Mouse (Mus musculus) liver, embryonic 15.5 days (tissue): ENCODE results near the gene Gm20695. TPM values are rescaled to one million over a fixed set of nuclear protein-coding genes. Genes with fewer than 3 reads are reported as not detected.

Experiments used
- ATAC-seq: fragments of 200-750 bp; cut with Nextera tagmentation; 2 replicates; pipeline ENCODE4 v1.8.0; 2017; ENCODE audit warnings: moderate number of reproducible peaks, mild to moderate bottlenecking, moderate library complexity; ENCODE audit not compliant: insufficient read depth
- H3K27ac ChIP-seq: fragments of 300-500 bp; sonication (generic); replicated peaks from 2 replicates; pipeline ENCODE4 v1.5.1; 2015; ENCODE audit warnings: mild to moderate bottlenecking, inconsistent platforms
- H3K27me3 ChIP-seq: fragments of 300-500 bp; sonication (generic); 2 replicates; pipeline ENCODE4 v1.6.1; 2015; ENCODE audit warnings: mild to moderate bottlenecking, inconsistent platforms
- H3K36me3 ChIP-seq: fragments of 300-500 bp; sonication (generic); replicated peaks from 2 replicates; pipeline ENCODE4 v1.6.1; 2015; ENCODE audit warnings: moderate library complexity, mild to moderate bottlenecking, inconsistent platforms
- H3K4me1 ChIP-seq: fragments of 300-500 bp; sonication (generic); replicated peaks from 2 replicates; pipeline ENCODE4 v1.6.1; 2015; ENCODE audit warnings: inconsistent platforms
- H3K4me2 ChIP-seq: fragments of 300-500 bp; sonication (generic); 2 replicates; pipeline ENCODE4 v1.6.1; 2015; ENCODE audit warnings: moderate library complexity, mild to moderate bottlenecking, inconsistent platforms
- H3K4me3 ChIP-seq: fragments of 300-500 bp; sonication (generic); replicated peaks from 2 replicates; pipeline ENCODE4 v1.5.1; 2015; ENCODE audit warnings: mild to moderate bottlenecking, inconsistent platforms
- H3K9ac ChIP-seq: fragments of 300-500 bp; sonication (generic); 2 replicates; pipeline ENCODE4 v1.6.1; 2015; ENCODE audit warnings: moderate library complexity, mild to moderate bottlenecking, inconsistent platforms
- H3K9me3 ChIP-seq: fragments of 300-500 bp; sonication (generic); replicated peaks from 2 replicates; pipeline ENCODE4 v1.6.1; 2016; ENCODE audit warnings: inconsistent platforms
- WGBS: fragments of 180-500 bp; shearing (Covaris S2); methylation state at CpG from one replicate; pipeline ENCODE4 v1.1.7; 2015; ENCODE audit warnings: mixed read lengths; ENCODE audit not compliant: insufficient replicate concordance; 5-methylcytosine and 5-hydroxymethylcytosine counted together
- polyA plus RNA-seq: library from polyadenylated mRNA; unstranded; fragments of >200 nt; fragmentation: Nextera tagmentation; extraction: Ambion mirVana; gene quantifications from 2 replicates; pipeline ENCODE4 v1.2.1, GENCODE M21; 2015

Gene Gm20695
- polyA plus RNA-seq, 1 experiment from 2014 or later = 0.46 TPM

DNA sequence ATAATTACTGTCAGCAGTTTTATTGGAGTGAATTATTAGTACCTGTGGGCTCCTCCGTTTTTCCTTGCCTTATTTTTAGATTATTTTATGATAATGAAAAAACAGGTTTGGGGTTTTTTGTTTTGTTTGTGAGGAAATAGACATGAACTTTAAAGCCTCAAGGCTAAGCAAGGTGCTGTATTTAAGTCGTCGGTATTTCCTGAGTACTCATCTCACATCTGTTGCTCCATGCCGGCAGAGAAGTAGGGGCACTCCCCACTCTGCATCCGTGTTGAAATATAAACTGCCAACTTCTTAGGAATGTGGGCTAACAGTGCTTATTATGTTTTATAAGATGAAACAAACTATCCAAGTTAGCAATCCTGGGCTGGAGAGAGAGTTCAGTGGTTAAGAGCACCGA, 11.6 kb downstream of the Gm20695 start:
- Histone ChIP-seq H3K4me3 (no peak overlapping the region), H3K27me3 (no peaks in the 10 kb centered on the region), H3K9me3 (no peaks in the 10 kb centered on the region), H3K9ac (no peak overlapping the region), H3K36me3 (peaks cover 46% of the 10 kb centered on the region), H3K4me2 (no peak overlapping the region), H3K4me1 (peaks cover 22% of the 10 kb centered on the region), H3K27ac (no peak overlapping the region)
- ATAC-seq = no peak
- WGBS = 70% methylated on average over 6 of the region's 6 CpGs

DNA sequence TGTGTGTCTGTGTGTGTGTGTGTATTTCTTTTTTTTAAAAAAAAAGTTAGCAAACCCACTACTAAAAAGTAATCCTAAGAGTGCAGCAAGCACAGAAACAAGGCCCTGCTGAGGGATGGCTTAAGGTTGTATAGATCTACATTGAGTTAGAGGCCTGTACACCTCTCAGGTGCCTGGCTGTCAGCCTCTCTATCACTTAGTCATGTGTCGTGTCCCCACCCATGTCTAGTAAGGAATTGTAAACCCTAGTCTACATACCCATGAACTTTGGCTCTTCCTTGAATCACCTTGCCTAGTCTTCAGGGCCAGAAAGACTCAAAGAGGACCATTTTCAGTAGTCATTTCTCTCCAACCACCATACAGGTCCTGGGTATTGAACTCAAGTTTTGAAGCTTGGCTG, 12.1 kb downstream of the Gm20695 start:
- H3K4me1 ChIP-seq = peaks cover 22% of the 10 kb centered on the region
- no peaks in the 10 kb centered on the region for H3K27me3 ChIP-seq
- peaks cover 51% of the 10 kb centered on the region for H3K36me3 ChIP-seq
- no peak overlapping the region for H3K9ac ChIP-seq
- no peak overlapping the region for H3K4me2 ChIP-seq
- H3K27ac ChIP-seq = no peak overlapping the region
- WGBS = 74% methylated on average over 1 of the region's 1 CpGs
- ATAC-seq = no peak
- no peak overlapping the region for H3K4me3 ChIP-seq
- H3K9me3 ChIP-seq = no peaks in the 10 kb centered on the region

DNA sequence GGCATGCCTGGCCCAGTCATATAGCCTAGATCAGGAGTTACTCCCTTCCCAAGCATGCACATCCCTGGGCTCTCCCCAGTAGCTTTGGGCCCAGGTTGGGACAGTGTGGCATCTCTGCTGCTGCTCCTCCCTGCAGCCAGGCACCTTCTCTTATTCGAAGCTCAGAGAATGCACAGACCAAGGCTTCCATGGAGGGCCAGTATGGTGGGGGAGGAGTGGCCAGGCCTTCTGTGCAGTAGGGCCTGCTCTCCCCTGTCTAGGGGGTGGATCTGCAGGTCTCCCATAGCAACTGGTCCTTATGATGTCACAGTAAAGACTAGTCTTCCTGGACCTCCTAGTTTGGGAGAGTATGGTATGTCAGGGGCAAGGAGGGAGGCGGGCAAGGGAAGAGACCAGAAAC, 23.0 kb downstream of the Gm20695 start:
- no peaks in the 10 kb centered on the region for H3K27me3 ChIP-seq
- WGBS = 63% methylated on average over 2 of the region's 2 CpGs
- H3K36me3 ChIP-seq = peaks cover 44% of the 10 kb centered on the region
- H3K27ac ChIP-seq = no peak overlapping the region
- no peaks in the 10 kb centered on the region for H3K9me3 ChIP-seq
- no peak overlapping the region for H3K4me2 ChIP-seq
- H3K9ac ChIP-seq = no peak overlapping the region
- no peak for ATAC-seq
- no peak overlapping the region for H3K4me3 ChIP-seq
- H3K4me1 ChIP-seq = peaks cover 24% of the 10 kb centered on the region

DNA sequence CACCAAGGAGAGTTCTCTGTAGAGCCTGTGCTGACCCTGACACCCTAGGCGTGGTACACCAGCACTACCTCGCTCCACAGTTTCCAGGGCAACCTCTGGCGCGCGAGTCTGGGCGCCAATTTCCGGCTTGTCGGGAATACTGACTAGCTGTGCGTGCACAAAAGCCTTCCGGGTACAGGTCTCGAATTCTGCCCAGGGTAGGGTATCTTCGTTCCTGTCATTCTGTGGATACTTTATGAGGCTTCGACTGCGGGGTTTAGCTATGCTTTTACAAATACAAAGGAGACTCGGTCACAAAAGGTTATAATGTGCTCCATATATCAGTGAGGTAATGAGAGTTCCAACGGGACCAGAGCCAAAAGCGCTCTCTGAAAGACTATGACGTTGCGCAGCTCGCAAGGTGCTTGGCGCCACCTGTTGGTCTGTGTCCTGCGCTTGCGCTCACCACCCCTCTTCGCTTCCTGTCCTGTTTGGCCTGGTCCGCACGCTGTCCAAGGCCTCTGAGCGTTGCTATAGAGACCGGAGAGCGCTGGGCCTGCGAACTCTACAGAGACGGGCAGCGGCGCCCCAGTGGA, 24.2 kb downstream of the Gm20695 start, which contains the start of the genes 1700037C18Rik and Cluap1:
Gene 1700037C18Rik (minus strand): TSS at position 153 of the 575 bp plus-strand sequence.
Gene Cluap1 (plus strand): TSS at position 265 of the 575 bp plus-strand sequence.
- Histone ChIP-seq H3K27ac (peak within 1 kb of the TSS; percentile 71), H3K4me3 (peak within 1 kb of the TSS; percentile 73), H3K9ac (peak within 1 kb of the TSS; percentile 79), H3K4me2 (peak within 1 kb of the TSS; percentile 95), H3K27me3 (no peaks in the 10 kb centered on the region), H3K36me3 (peaks cover 43% of the 10 kb centered on the region), H3K4me1 (peaks cover 24% of the 10 kb centered on the region), H3K9me3 (no peaks in the 10 kb centered on the region)
- ATAC-seq = peak; percentile 97
- WGBS = under 1% methylated on average over 33 of the region's 33 CpGs

DNA sequence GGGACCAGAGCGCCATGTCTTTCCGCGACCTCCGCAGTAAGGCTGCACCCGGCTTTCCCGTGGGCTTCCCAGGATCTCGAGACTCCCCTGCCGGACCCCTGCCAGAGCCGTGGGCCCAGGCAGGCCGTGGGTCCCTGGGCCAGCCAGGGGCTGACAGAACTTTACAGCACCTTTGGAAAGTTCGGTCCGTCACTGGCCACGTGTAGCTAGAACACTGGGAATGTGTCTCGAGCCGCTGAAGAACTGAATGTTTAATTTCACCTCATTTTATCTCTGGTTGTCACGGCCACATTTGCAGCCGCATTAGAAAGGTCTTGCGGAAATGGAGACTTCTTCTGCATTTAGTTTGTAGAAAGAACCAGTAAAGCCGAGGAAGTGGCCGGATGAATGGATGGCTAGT, 24.7 kb downstream of the Gm20695 start:
- peak overlapping the region; percentile 73 for H3K4me3 ChIP-seq
- no peaks in the 10 kb centered on the region for H3K9me3 ChIP-seq
- H3K27ac ChIP-seq = peak overlapping the region; percentile 71
- no peaks in the 10 kb centered on the region for H3K27me3 ChIP-seq
- ATAC-seq = no peak
- 1% methylated on average over 20 of the region's 20 CpGs for WGBS
- peak overlapping the region; percentile 79 for H3K9ac ChIP-seq
- H3K4me2 ChIP-seq = peak overlapping the region; percentile 95
- peaks cover 42% of the 10 kb centered on the region for H3K36me3 ChIP-seq
- peaks cover 24% of the 10 kb centered on the region for H3K4me1 ChIP-seq

DNA sequence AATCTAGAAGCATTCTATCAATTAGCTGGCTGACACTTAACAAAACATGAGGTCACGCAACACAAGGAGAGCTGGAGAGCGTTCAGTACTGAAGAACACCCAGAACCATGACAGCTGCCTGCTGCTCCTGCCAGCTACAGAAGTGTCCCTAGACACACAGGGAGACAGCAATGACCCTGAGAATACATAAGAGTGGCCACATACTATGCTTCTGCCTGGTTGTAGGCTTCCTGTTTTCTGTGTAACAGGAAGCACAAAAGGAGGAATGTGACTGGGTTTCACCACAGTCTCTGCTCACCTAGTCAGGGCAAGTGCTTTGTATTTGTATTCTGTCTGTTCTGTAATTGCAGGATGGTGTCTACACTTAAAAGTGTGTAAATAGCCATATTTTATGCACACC, 36.3 kb downstream of the Gm20695 start:
- Histone ChIP-seq H3K4me3 (no peak overlapping the region), H3K4me1 (no peaks in the 10 kb centered on the region), H3K4me2 (no peak overlapping the region), H3K27me3 (no peaks in the 10 kb centered on the region), H3K27ac (no peak overlapping the region), H3K9me3 (no peaks in the 10 kb centered on the region), H3K9ac (no peak overlapping the region), H3K36me3 (peaks cover 29% of the 10 kb centered on the region)
- 75% methylated on average over 2 of the region's 2 CpGs for WGBS
- ATAC-seq = no peak

DNA sequence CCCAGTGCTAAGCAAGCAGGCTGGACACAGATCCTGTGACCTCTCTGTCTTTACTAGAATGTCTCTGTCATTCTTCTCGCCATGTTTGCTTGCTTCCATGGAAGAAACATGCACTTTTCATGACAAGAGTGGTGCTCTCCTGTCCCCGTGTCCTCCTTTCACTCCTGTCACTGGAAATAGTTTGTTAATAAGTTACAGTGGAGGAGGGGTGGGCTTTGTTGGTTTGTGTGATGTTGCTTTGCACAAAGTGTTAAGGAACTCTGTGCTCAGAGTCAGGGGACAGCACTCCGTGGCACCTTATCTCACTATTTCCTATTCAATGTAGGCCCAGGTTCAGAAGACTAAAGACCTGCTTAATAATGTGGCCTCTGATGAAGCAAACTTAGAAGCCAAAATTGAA, 39.1 kb downstream of the Gm20695 start:
- Histone ChIP-seq H3K36me3 (peaks cover 39% of the 10 kb centered on the region), H3K27me3 (no peaks in the 10 kb centered on the region), H3K27ac (no peak overlapping the region), H3K9ac (no peak overlapping the region), H3K9me3 (no peaks in the 10 kb centered on the region), H3K4me2 (no peak overlapping the region), H3K4me3 (no peak overlapping the region), H3K4me1 (no peaks in the 10 kb centered on the region)
- ATAC-seq = peak; percentile 40
- WGBS = 63% methylated on average over 3 of the region's 3 CpGs

DNA sequence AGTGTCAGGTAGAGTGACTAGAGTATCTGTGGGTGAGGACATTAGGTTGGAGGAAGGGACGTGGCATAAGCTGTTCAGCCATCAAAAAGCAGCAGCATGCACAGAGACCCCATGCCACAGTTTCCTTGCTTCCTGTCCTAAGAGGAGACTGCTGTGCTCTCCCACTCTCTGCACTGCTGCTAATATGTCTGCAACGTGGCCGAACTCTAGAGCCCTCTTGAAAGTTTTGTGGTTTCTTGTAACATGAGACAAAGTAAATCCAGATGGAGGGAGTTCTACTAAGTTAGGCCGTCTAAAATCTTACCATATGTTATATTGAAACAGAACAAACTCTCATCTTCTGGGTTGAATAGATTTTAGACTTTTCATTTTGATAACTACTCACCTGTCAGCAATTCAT, 39.5 kb downstream of the Gm20695 start:
- Histone ChIP-seq H3K36me3 (peaks cover 39% of the 10 kb centered on the region), H3K27me3 (no peaks in the 10 kb centered on the region), H3K9me3 (no peaks in the 10 kb centered on the region), H3K4me2 (no peak overlapping the region), H3K4me1 (no peaks in the 10 kb centered on the region), H3K9ac (no peak overlapping the region), H3K4me3 (no peak overlapping the region), H3K27ac (no peak overlapping the region)
- 67% methylated on average over 4 of the region's 4 CpGs for WGBS
- ATAC-seq = no peak

DNA sequence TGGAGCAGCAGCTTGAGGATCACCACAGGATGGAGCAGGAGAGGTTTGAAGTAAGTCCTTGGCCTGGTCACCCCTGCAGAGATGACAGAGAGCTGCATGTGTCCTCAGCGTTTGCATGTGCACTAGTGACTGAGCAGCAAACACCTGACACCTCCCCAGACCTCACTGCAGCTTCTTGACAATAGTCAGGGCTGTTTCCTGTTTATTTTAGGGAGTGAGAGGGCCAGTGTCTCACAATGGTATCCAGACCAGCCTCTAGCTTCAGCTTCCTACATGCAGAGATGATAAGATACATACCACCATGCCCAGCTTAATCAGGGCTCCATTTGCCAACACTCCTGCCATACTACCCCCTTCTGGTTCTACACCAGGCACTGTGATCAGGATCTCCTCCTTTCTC, 44.1 kb downstream of the Gm20695 start:
- H3K36me3 ChIP-seq = peaks cover 41% of the 10 kb centered on the region
- H3K9ac ChIP-seq = no peak overlapping the region
- no peak for ATAC-seq
- H3K4me3 ChIP-seq = no peak overlapping the region
- WGBS = 27% methylated on average over 1 of the region's 1 CpGs
- no peak overlapping the region for H3K4me2 ChIP-seq
- H3K9me3 ChIP-seq = no peaks in the 10 kb centered on the region
- no peaks in the 10 kb centered on the region for H3K4me1 ChIP-seq
- no peak overlapping the region for H3K27ac ChIP-seq
- H3K27me3 ChIP-seq = no peaks in the 10 kb centered on the region

DNA sequence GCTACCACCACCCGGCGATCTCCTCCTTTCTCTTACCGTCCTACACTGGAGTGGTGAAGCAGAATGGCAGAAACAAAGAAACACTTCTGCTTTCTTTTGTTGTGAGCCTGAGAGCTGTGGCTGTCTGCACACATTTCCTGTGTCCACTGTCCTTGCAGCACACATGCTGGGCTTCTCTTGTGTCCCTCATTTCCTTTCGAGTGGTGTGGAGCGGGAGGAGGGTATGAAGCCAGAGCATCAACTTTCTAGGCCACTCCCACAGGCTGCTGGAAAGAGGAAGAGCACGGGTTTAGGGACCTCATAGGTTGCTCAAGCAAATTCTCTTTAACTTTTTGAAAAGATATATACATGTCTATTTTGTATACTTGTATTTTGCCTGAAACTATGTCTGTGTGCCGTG, 44.7 kb downstream of the Gm20695 start:
- 53% methylated on average over 7 of the region's 7 CpGs for WGBS
- ATAC-seq = no peak
- Histone ChIP-seq H3K4me3 (no peak overlapping the region), H3K4me1 (0 out of 2 replicates have a peak, but pooled peaks cover 4% of the 10 kb centered on the region), H3K27ac (no peak overlapping the region), H3K27me3 (no peaks in the 10 kb centered on the region), H3K9me3 (no peaks in the 10 kb centered on the region), H3K36me3 (peaks cover 36% of the 10 kb centered on the region), H3K9ac (no peak overlapping the region), H3K4me2 (no peak overlapping the region)

DNA sequence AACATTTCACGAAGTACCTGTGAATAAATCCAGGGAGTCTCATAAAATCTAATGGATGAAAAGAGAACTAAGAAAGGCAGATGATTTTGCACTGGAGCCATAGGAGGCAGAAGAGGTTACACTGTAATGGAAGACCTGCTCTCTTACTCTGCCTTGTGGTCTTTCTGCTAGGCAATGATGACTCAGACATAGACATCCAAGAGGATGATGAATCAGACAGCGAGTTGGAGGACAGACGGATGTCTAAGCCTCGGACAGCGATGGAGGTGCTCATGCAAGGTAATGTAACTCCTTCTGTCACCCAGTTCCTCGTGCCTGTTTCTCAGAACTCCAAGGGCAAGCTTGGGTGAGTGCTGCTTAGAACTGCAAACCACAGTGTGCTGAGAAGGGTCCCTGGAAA, 49.1 kb downstream of the Gm20695 start:
- no peak for ATAC-seq
- H3K4me2 ChIP-seq = no peak overlapping the region
- no peak overlapping the region for H3K27ac ChIP-seq
- no peaks in the 10 kb centered on the region for H3K9me3 ChIP-seq
- 0 out of 2 replicates have a peak, but pooled peaks cover 4% of the 10 kb centered on the region for H3K4me1 ChIP-seq
- H3K4me3 ChIP-seq = no peak overlapping the region
- no peak overlapping the region for H3K9ac ChIP-seq
- no peaks in the 10 kb centered on the region for H3K27me3 ChIP-seq
- 79% methylated on average over 6 of the region's 6 CpGs for WGBS
- H3K36me3 ChIP-seq = peaks cover 32% of the 10 kb centered on the region

DNA sequence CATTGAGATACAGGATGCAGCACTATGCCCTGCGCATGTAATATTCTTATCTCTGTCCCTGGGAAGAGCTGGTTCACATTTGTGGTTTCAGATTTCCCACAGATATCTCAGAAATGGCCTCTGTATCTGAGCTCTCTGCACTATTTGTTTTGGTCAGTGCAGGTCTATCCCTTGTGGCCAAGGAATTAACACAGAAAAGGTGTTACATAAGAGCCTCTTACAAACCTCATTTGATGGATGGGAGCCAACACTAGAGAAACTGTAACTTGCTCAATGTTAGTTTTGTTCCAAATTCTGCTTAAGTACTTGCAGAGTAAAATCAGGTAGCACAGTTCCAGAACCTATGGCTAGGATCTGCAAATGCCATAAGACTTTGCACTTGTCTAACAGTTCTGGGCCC, 49.6 kb downstream of the Gm20695 start:
- H3K36me3 ChIP-seq = peaks cover 34% of the 10 kb centered on the region
- H3K4me1 ChIP-seq = 0 out of 2 replicates have a peak, but pooled peaks cover 4% of the 10 kb centered on the region
- H3K9ac ChIP-seq = no peak overlapping the region
- no peak for ATAC-seq
- 50% methylated on average over 1 of the region's 1 CpGs for WGBS
- H3K27me3 ChIP-seq = no peaks in the 10 kb centered on the region
- H3K4me2 ChIP-seq = no peak overlapping the region
- H3K4me3 ChIP-seq = no peak overlapping the region
- no peaks in the 10 kb centered on the region for H3K9me3 ChIP-seq
- H3K27ac ChIP-seq = no peak overlapping the region
